Mouse (Mus musculus): ENCODE data around the gene Dnah10.

Gene Dnah10

GRCm38 (mm10) chr5:124873890-124874601 lies 149.2 kb downstream of the Dnah10 start:
- DNase-seq: no peak

DNA sequence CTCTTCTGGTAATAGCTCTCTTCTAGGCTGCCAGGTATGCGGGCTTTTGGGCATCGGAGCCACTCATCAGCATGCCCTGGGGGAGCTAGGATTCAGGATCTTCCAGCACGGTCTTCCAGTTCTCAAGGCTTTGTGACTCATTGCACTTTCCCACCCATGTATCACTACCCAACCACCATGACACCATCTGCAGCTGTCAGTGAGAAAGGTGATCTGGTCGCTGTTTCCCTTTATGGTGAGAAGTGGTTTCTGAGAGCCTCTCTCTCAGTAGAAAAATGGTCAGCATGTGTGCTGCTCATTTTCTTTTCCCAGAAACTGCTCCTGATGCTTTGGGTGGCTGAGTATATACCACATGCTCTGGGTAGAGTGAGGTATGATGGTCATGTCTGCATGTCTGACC lies 154.4 kb downstream of the Dnah10 start:
- no peak for DNase-seq

- no peak for DNase-seq
Observed at GRCm38 (mm10) chr5:124879801-124880200, 154.9 kb downstream of the Dnah10 start.

DNA sequence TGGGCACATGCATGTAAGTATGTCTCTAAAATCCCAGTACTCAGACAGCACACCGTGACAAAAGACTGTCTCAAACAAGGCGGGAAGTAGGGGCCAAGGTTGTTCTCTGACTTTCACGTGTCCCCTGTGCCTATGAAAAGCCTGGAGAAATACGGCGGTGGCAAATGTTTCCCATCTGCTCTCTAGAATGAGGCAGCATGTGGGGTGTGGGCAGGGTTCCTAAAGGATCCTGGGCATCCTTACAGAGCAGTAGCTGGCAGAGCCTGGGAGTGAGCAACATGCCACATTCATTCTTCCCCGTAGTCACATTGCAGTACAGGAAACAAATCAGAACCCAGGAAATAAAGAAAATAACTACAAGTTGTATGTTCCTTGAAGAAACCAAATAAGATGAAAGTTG lies 159.0 kb downstream of the Dnah10 start:
- no peak for DNase-seq
